11 mouse cellular contexts compared by ENCODE assay signal in the genomic region with DNA sequence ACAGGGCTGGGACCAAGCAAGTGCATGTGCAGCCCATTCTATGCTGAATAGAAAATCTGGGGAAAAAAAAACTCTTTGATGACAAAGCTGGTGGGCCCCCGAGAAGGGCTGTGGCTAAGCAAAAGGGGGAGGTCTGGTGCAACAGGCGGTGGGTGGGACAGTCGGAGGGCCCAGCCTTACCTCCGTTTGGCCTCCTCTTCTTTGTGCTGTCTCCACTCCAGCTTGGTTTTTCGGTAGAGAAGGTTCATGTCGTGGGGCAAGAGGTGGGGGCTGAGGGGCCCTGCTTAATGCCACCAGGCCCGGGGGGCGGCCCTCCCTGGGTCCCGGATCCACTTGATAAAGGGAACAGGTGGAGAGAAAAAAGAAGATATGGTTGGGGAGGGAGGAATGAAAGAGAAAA. TPM values are rescaled to one million over a fixed set of nuclear protein-coding genes. Genes with fewer than 3 reads are reported as not detected.
A peak's percentile ranks its signal among the peaks of the same experiment; 100 is the strongest.
DNase-seq lines count a peak whose midpoint lies in the region; ATAC-seq and TF ChIP-seq lines count a peak whose summit lies in the region.
"Had no signal": no experiment of that assay in that cellular context is flagged by ENCODE, and none has a peak within 500 bp of the region (broad histone marks: within the 10 kb centered on the region; RNA-seq: fewer than 3 reads in every experiment).

No protein-coding gene starts in this region.

- 35% methylated on average over 9 of the region's 9 CpGs for WGBS in thymus, adult 2 months
- 23% methylated on average over 9 of the region's 9 CpGs for WGBS in midbrain, embryonic 12.5 days

- H3K4me2 ChIP-seq in midbrain, embryonic 12.5 days (replicated peaks): peak overlapping the region; percentile 88

- peaks cover 42% of the 10 kb centered on the region for H3K4me1 ChIP-seq in thymus, adult 2 months (replicated peaks; ENCODE audit: control insufficient read depth, insufficient read depth, low read length)
- H3K4me1 ChIP-seq in midbrain, embryonic 12.5 days: peaks cover 55% of the 10 kb centered on the region

- no peaks in the 10 kb centered on the region for H3K27me3 ChIP-seq in thymus, adult 2 months (ENCODE audit: control insufficient read depth, insufficient read depth, low read length)
- H3K27me3 ChIP-seq in midbrain, embryonic 12.5 days: no peaks in the 10 kb centered on the region

- H3K4me3 ChIP-seq in thymus, adult 2 months (ENCODE audit: control insufficient read depth, insufficient read depth, low read length): peak overlapping the region; percentile 45
- peak overlapping the region; percentile 83 for H3K4me3 ChIP-seq in midbrain, embryonic 12.5 days
- H3K4me3 ChIP-seq: erythroblast, embryonic 14.5 days had no signal

- ATAC-seq in midbrain, embryonic 12.5 days (ENCODE audit: low FRiP score, low read depth): no peak
- no peak for ATAC-seq in megakaryocyte progenitor cell, adult 5-6 weeks (replicated peaks; ENCODE audit: poor library complexity)

- H3K9me3 ChIP-seq in midbrain, embryonic 12.5 days: no peaks in the 10 kb centered on the region

- H3K27ac ChIP-seq in thymus, adult 2 months (ENCODE audit: control insufficient read depth, insufficient read depth, low read length): peak overlapping the region; percentile 40
- peak overlapping the region; percentile 75 for H3K27ac ChIP-seq in midbrain, embryonic 12.5 days (replicated peaks)

- TF ChIP-seq CTCF in thymus, adult 2 months (IDR thresholded peaks at IDR 0.05; ENCODE audit: borderline replicate concordance, control insufficient read depth, extremely low read depth, insufficient read depth, low read length, poor library complexity): 0 out of 2 replicates have a peak, but pooled peaks have one; percentile 27

- no peak for TF ChIP-seq POLR2A in thymus, adult 2 months (IDR thresholded peaks at IDR 0.05; ENCODE audit: control insufficient read depth, extremely low read depth, insufficient read depth, low read length, poor library complexity)

- peaks cover 12% of the 10 kb centered on the region; the same call in 1 of the 2 replicates for H3K36me3 ChIP-seq in thymus, adult 2 months (ENCODE audit: control insufficient read depth, insufficient read depth, low read length)
- peaks cover 33% of the 10 kb centered on the region for H3K36me3 ChIP-seq in midbrain, embryonic 12.5 days

- DNase-seq in cerebellum, adult 9-11 months: peak; percentile 51
- no peak for DNase-seq in cerebellum, adult 18-20 months
- DNase-seq in thymus, adult 2 months: no peak
- no peak for DNase-seq in thymus, postnatal 10 days (ENCODE audit: low spot score in 2 of 2)
- no peak for DNase-seq in testis, postnatal 14 days (ENCODE audit: low spot score)
- no peak for DNase-seq in urinary bladder, postnatal 36 days (ENCODE audit: low spot score in 2 of 2)
- DNase-seq: heart, postnatal 10 days; right cerebral cortex, postnatal 25 days had no signal

- H3K9ac ChIP-seq in midbrain, embryonic 12.5 days (replicated peaks): peak overlapping the region; percentile 86

RNA-seq across cellular contexts. Expression of a gene that starts 1.9 kb away (rescaled TPM):
- polyA plus RNA-seq in thymus, adult 2 months (2012; rRNA removed): 97.2 and 110 TPM in 2 replicates
- polyA plus RNA-seq in midbrain, embryonic 12.5 days (2016; fragmentation: Nextera tagmentation; extraction: Ambion mirVana): 22.1 TPM in 2 replicates
- 0.02 and 0.05 TPM in 2 replicates for total RNA-seq in megakaryocyte progenitor cell, adult 5-6 weeks (2015)
- total RNA-seq in megakaryocyte progenitor cell, adult 5-6 weeks (2017): 0.07 and 0.17 TPM in 2 replicates

RNA-seq across cellular contexts. Expression of a gene that starts 6.1 kb away (rescaled TPM):
- 670 and 672 TPM in 2 replicates for polyA plus RNA-seq in thymus, adult 2 months (2012; rRNA removed)
- 68.4 and 71.4 TPM in 2 replicates for polyA plus RNA-seq in midbrain, embryonic 12.5 days (2016; fragmentation: Nextera tagmentation; extraction: Ambion mirVana)
- total RNA-seq in megakaryocyte progenitor cell, adult 5-6 weeks (2015): 39.6 and 58.5 TPM in 2 replicates
- 92.1 and 96.5 TPM in 2 replicates for total RNA-seq in megakaryocyte progenitor cell, adult 5-6 weeks (2017)

RNA-seq across cellular contexts. Expression of a gene that starts 39.2 kb away (rescaled TPM):
- polyA plus RNA-seq in thymus, adult 2 months (2012; rRNA removed): 101 and 120 TPM in 2 replicates
- polyA plus RNA-seq in midbrain, embryonic 12.5 days (2016; fragmentation: Nextera tagmentation; extraction: Ambion mirVana): 67.7 and 73.0 TPM in 2 replicates
- 64.5 and 77.4 TPM in 2 replicates for total RNA-seq in megakaryocyte progenitor cell, adult 5-6 weeks (2015)
- 38.4 and 38.6 TPM in 2 replicates for total RNA-seq in megakaryocyte progenitor cell, adult 5-6 weeks (2017)

RNA-seq across cellular contexts. Expression of a gene that starts 48.0 kb away (rescaled TPM):
- polyA plus RNA-seq in thymus, adult 2 months (2012; rRNA removed): 81.9 and 87.5 TPM in 2 replicates
- 12.1 and 13.7 TPM in 2 replicates for polyA plus RNA-seq in midbrain, embryonic 12.5 days (2016; fragmentation: Nextera tagmentation; extraction: Ambion mirVana)
- total RNA-seq in megakaryocyte progenitor cell, adult 5-6 weeks (2015): 34.6 and 37.4 TPM in 2 replicates
- total RNA-seq in megakaryocyte progenitor cell, adult 5-6 weeks (2017): 13.8 and 16.7 TPM in 2 replicates

RNA-seq across cellular contexts. Expression of a gene that starts 48.1 kb away (rescaled TPM):
- 4.6 TPM in 2 replicates for polyA plus RNA-seq in thymus, adult 2 months (2012; rRNA removed)
- 14.9 and 17.9 TPM in 2 replicates for polyA plus RNA-seq in midbrain, embryonic 12.5 days (2016; fragmentation: Nextera tagmentation; extraction: Ambion mirVana)
- total RNA-seq in megakaryocyte progenitor cell, adult 5-6 weeks (2015): 6.2 and 9.1 TPM in 2 replicates
- total RNA-seq in megakaryocyte progenitor cell, adult 5-6 weeks (2017): 10.5 and 11.8 TPM in 2 replicates
